ENCODE assay signal across 8 mouse cellular contexts in genomic region chr6:72544283-72544987, GRCm38 (mm10). TPM values are rescaled to one million over a fixed set of nuclear protein-coding genes. Genes with fewer than 3 reads are reported as not detected.
DNase-seq lines count a peak whose midpoint lies in the region; ATAC-seq and TF ChIP-seq lines count a peak whose summit lies in the region.

TSS of gene Capg (plus strand) at chr6:72544391.

- H3K4me2 ChIP-seq in lung, embryonic 15.5 days = peak within 1 kb of the TSS; percentile 64

- 9% methylated on average over 23 of the region's 23 CpGs for WGBS in lung, embryonic 15.5 days

- H3K9ac ChIP-seq in ES-E14 (ENCODE audit: insufficient read depth, low read depth, low read length, poor library complexity, severe bottlenecking) = peak within 1 kb of the TSS; percentile 53
- peak within 1 kb of the TSS; percentile 53 for H3K9ac ChIP-seq in lung, embryonic 15.5 days

- intact Hi-C loops in left cerebral cortex, postnatal 25 days (cut with DNase I) = no loop called here

- no peak within 1 kb of the TSS for H3K27ac ChIP-seq in ES-E14 (ENCODE audit: insufficient read depth, low read depth, low read length, poor library complexity, severe bottlenecking)
- peak within 1 kb of the TSS; percentile 97 for H3K27ac ChIP-seq in bone marrow macrophage, adult 2 months (ENCODE audit: insufficient read depth, low read depth, low read length)
- peak within 1 kb of the TSS; percentile 88 for H3K27ac ChIP-seq in lung, embryonic 15.5 days

- H3K36me3 ChIP-seq in ES-E14 (ENCODE audit: control insufficient read depth, insufficient read depth, low read length, poor library complexity, severe bottlenecking) = no peaks in the 10 kb centered on the region
- no peaks in the 10 kb centered on the region for H3K36me3 ChIP-seq in lung, embryonic 15.5 days

- no peak for DNase-seq in ES-E14 (ENCODE audit: low read depth, low spot score)
- peak; percentile 73 to 80 for DNase-seq in heart, adult 18-20 months
- peak; percentile 53 for DNase-seq in kidney, adult 11 months
- peak; percentile 64 for DNase-seq in skeletal muscle tissue, adult 2 months (ENCODE audit: low read depth, low spot score)
- DNase-seq in left cerebral cortex, postnatal 25 days (ENCODE audit: low spot score in 2 of 2) = no peak
- DNase-seq in cerebellum, postnatal 4 days (ENCODE audit: low spot score in 2 of 2) = no peak

- no peaks in the 10 kb centered on the region for H3K27me3 ChIP-seq in lung, embryonic 15.5 days

- no peaks in the 10 kb centered on the region for H3K9me3 ChIP-seq in ES-E14 (ENCODE audit: control insufficient read depth, insufficient read depth, low read depth, low read length)
- no peaks in the 10 kb centered on the region for H3K9me3 ChIP-seq in lung, embryonic 15.5 days

- H3K4me1 ChIP-seq in ES-E14 (ENCODE audit: control insufficient read depth in 2 of 2, insufficient read depth in 2 of 2, low read length in 2 of 2, poor library complexity in 1 of 2) = peaks cover 0 to 3% of the 10 kb centered on the region in 2 experiments; a peak in 1 of 4 replicates
- H3K4me1 ChIP-seq in bone marrow macrophage, adult 2 months (ENCODE audit: control insufficient read depth, insufficient read depth, low read length) = peaks cover 38% of the 10 kb centered on the region
- peaks cover 22% of the 10 kb centered on the region for H3K4me1 ChIP-seq in lung, embryonic 15.5 days

- in situ Hi-C loops in ES-E14 (cut with MboI; ENCODE audit: low sequenced_read_pairs in 2 of 2, unreplicated experiment in 2 of 2) = loop anchor here in 1 of 2 experiments (10.0 kb wide), 1 partner anchor 290 kb away; no protein-coding TSS in a partner anchor

- peak within 1 kb of the TSS; percentile 53 to 62 for H3K4me3 ChIP-seq in ES-E14 (ENCODE audit: insufficient read depth in 1 of 2, low read depth in 1 of 2, low read length in 2 of 2, poor library complexity in 1 of 2, severe bottlenecking in 1 of 2)
- H3K4me3 ChIP-seq in bone marrow macrophage, adult 2 months (ENCODE audit: insufficient read depth, low read length) = peak within 1 kb of the TSS; percentile 76
- peak within 1 kb of the TSS; percentile 43 for H3K4me3 ChIP-seq in lung, embryonic 15.5 days

- peak; percentile 56; the same call in 1 of the 2 replicates for TF ChIP-seq POLR2A in bone marrow macrophage, adult 2 months (IDR thresholded peaks at IDR 0.05; ENCODE audit: borderline replicate concordance, low read depth, low read length)

- no peak for TF ChIP-seq CTCF in bone marrow macrophage, adult 2 months (IDR thresholded peaks at IDR 0.05; ENCODE audit: low read depth, low read length)

- peak; percentile 41; the same call in 1 of the 2 replicates for ATAC-seq in lung, embryonic 15.5 days (ENCODE audit: borderline replicate concordance, extremely low read depth, low FRiP score, low TSS enrichment)

TF ChIP-seq in ES-E14, 5 proteins besides CTCF, POLR2A, EP300 and RAD21:
- TF ChIP-seq ZNF384 (IDR thresholded peaks at IDR 0.05; ENCODE audit: low read depth, low read length) (no peak), MAFK (IDR thresholded peaks at IDR 0.05; ENCODE audit: insufficient read depth, low read depth, low read length) (no peak), CHD2 (IDR thresholded peaks at IDR 0.05; ENCODE audit: low read depth, low read length) (no peak), HCFC1 (IDR thresholded peaks at IDR 0.05; ENCODE audit: borderline replicate concordance, insufficient read depth, low read length) (no peak), ZC3H11A (IDR thresholded peaks at IDR 0.05; ENCODE audit: borderline replicate concordance, low read depth, low read length) (no peak)
TF ChIP-seq in ES-E14: peak in this region for 0.

RNA-seq across cellular contexts. Expression of gene Capg, which starts in this region (rescaled TPM):
- total RNA-seq in ES-E14 (2012; rRNA removed) = 41.8 and 58.4 TPM in 2 replicates
- 788 and 835 TPM in 2 replicates for polyA plus RNA-seq in bone marrow macrophage, adult 2 months (2012; ENCODE audit: insufficient read depth, insufficient read length, missing spikeins)
- 10 to 100 TPM in 1 of 2 experiments, 1 to 10 TPM in 1; 9.4 to 11.9 TPM for total RNA-seq in heart, adult 18-20 months (2021)
- polyA plus RNA-seq in lung, embryonic 15.5 days (2015; fragmentation: Nextera tagmentation; extraction: Ambion mirVana) = 54.2 and 57.9 TPM in 2 replicates
- total RNA-seq in left cerebral cortex, postnatal 25 days (2021) = 1 to 10 TPM; 1.9 to 2.9 TPM

Comparison
In these comparisons a context has a peak if more than half of its experiments do, and no peak if none do; other contexts are left out.
1. RNA of gene Capg (polyA plus RNA-seq): 788 to 835 TPM in bone marrow macrophage, adult 2 months; 54.2 to 57.9 TPM in lung, embryonic 15.5 days; every median in the first group is over 10 times any median in the second.
2. DNase-seq: peak in heart, adult 18-20 months (2 of 2), kidney, adult 11 months (single experiment) and skeletal muscle tissue, adult 2 months (single experiment); none in ES-E14 (single experiment), left cerebral cortex, postnatal 25 days (0 of 2) and cerebellum, postnatal 4 days (0 of 2).
3. Peak in every context shown above with its lines, with median percentiles within 50 percentile points of each other: H3K4me3 ChIP-seq.